Mouse (Mus musculus) left cerebral cortex, adult 8-10 months (tissue): ENCODE data around the gene Fut11. TPM values are rescaled to one million over a fixed set of nuclear protein-coding genes. Genes with fewer than 3 reads are reported as not detected.
A peak's percentile ranks its signal among the peaks of the same experiment; 100 is the strongest.
"Not testable (repeated sequence)": the region's sequence is repeated elsewhere in the genome, so short reads cannot be mapped to it uniquely, and the experiment has no call there.

Experiments
- DNase-seq, 2 experiments: peaks; one replicate each; pipeline ENCODE4 v3.0.0; 2022; ENCODE audit warnings: low spot score in 2 of 2
- total RNA-seq, 4 experiments: library from RNA; stranded (reverse); gene quantifications; 2 replicates each; pipeline ENCODE4 v1.2.4; 2022

Gene Fut11
- total RNA-seq, 4 experiments from 2014 or later = 14.4 to 15.4 (median 15.1) TPM

- DNase-seq = peak; percentile 90 to 93
Observed at GRCm38 (mm10) chr14:20674064-20674833, 20.5 kb upstream of the Fut11 start, which contains the start of gene Sec24c. Gene Sec24c, plus strand, starts transcription at chr14:20674308.

GRCm38 (mm10) chr14:20677906-20678305 lies 16.9 kb upstream of the Fut11 start:
- no peak for DNase-seq

- DNase-seq = no peak
Observed at GRCm38 (mm10) chr14:20681742-20682141, 13.0 kb upstream of the Fut11 start.

- no peak for DNase-seq
Observed at GRCm38 (mm10) chr14:20682498-20682897, 12.3 kb upstream of the Fut11 start.

- peak in 1 of 2 experiments; percentile 65 for DNase-seq
Observed at GRCm38 (mm10) chr14:20686576-20686975, 8.2 kb upstream of the Fut11 start.

GRCm38 (mm10) chr14:20689009-20689408 lies 5.8 kb upstream of the Fut11 start:
- no peak for DNase-seq

GRCm38 (mm10) chr14:20691772-20692171 lies 3.0 kb upstream of the Fut11 start:
- no peak for DNase-seq

GRCm38 (mm10) chr14:20693589-20694101 lies 1.1 kb upstream of the Fut11 start:
- no peak for DNase-seq

- DNase-seq = no peak
Observed at GRCm38 (mm10) chr14:20694185-20694883, 434 bp upstream of the Fut11 start.

- DNase-seq = peak in 1 of 2 experiments; percentile 41
Observed at GRCm38 (mm10) chr14:20695761-20696520, 1.2 kb downstream of the Fut11 start.

- peak in 1 of 2 experiments; percentile 67 for DNase-seq
Observed at GRCm38 (mm10) chr14:20696986-20697385, 2.2 kb downstream of the Fut11 start.

GRCm38 (mm10) chr14:20698515-20698914 lies 3.7 kb downstream of the Fut11 start:
- DNase-seq = no peak

- DNase-seq = no peak
Observed at GRCm38 (mm10) chr14:20700362-20700761, 5.6 kb downstream of the Fut11 start.

- DNase-seq = no peak
Observed at GRCm38 (mm10) chr14:20701554-20701953, 6.8 kb downstream of the Fut11 start.

GRCm38 (mm10) chr14:20702096-20702740 lies 7.5 kb downstream of the Fut11 start:
- DNase-seq = no peak

- peak; percentile 88 to 90 for DNase-seq
Observed at GRCm38 (mm10) chr14:20702741-20703381, 8.1 kb downstream of the Fut11 start, which contains the start of gene Chchd1. Gene Chchd1, plus strand, starts transcription at chr14:20703006.

GRCm38 (mm10) chr14:20703461-20703860 lies 8.7 kb downstream of the Fut11 start:
- DNase-seq = not testable (repeated sequence)

GRCm38 (mm10) chr14:20707201-20708190 lies 12.7 kb downstream of the Fut11 start, which contains the start of gene Zswim8:
Gene Zswim8, plus strand, starts transcription at chr14:20707552.
- DNase-seq = peak; percentile 85 to 91

GRCm38 (mm10) chr14:20708239-20708638 lies 13.5 kb downstream of the Fut11 start:
- DNase-seq = no peak
